24 mouse cellular contexts compared by ENCODE assay signal in genomic region chr16:18455407-18455806, GRCm38 (mm10).
"Had no signal": no experiment of that assay in that cellular context is flagged by ENCODE, and none has a peak within 500 bp of the region (broad histone marks: within the 10 kb centered on the region; RNA-seq: fewer than 3 reads in every experiment).

No protein-coding gene starts in this region.

- H3K9ac ChIP-seq: hindbrain, embryonic 12.5 days; hindbrain, embryonic 14.5 days; intestine, embryonic 15.5 days; limb, embryonic 12.5 days had no signal

- H3K4me3 ChIP-seq: gastrocnemius, adult 2 months; heart, adult 2 months; hindbrain, embryonic 10.5 days; hindbrain, embryonic 12.5 days; intestine, embryonic 15.5 days; layer of hippocampus, adult 2 months; left cerebral cortex, adult 2 months; limb, embryonic 10.5 days; limb, embryonic 12.5 days had no signal

- DNase-seq: gastrocnemius, adult 2 months; gastrocnemius, postnatal 10 days; gastrocnemius, postnatal 25 days; heart, adult 2 months; heart, postnatal 10 days; heart, postnatal 4 days; kidney, adult 18-20 months; kidney, adult 8-10 months; kidney, postnatal 10 days; kidney, postnatal 25 days; kidney, postnatal 4 days; liver had no signal

- ATAC-seq: hindbrain, embryonic 16.5 days; inflammation-experienced regulatory T-cells, adult 6 months; intestine, embryonic 15.5 days; intestine, postnatal 0 days had no signal

- H3K27me3 ChIP-seq: intestine, embryonic 15.5 days had no signal

- H3K27ac ChIP-seq: gastrocnemius, adult 2 months; heart, adult 2 months; hindbrain, embryonic 10.5 days; hindbrain, embryonic 12.5 days; hindbrain, embryonic 14.5 days; intestine, embryonic 15.5 days; layer of hippocampus, adult 2 months; left cerebral cortex, adult 2 months; limb, embryonic 10.5 days; limb, embryonic 12.5 days had no signal

- H3K4me2 ChIP-seq: heart, embryonic 11.5 days; hindbrain, embryonic 12.5 days; hindbrain, embryonic 14.5 days; intestine, embryonic 15.5 days; limb, embryonic 12.5 days had no signal

- H3K9me3 ChIP-seq: hindbrain, embryonic 10.5 days; hindbrain, embryonic 12.5 days; intestine, embryonic 15.5 days; limb, embryonic 10.5 days; limb, embryonic 12.5 days had no signal
